Mouse (Mus musculus) cerebellum, adult 2 months (tissue): Measurements from ENCODE around the gene Pde4c. TPM values are rescaled to one million over a fixed set of nuclear protein-coding genes. Genes with fewer than 3 reads are reported as not detected.
A peak's percentile ranks its signal among the peaks of the same experiment; 100 is the strongest.

Experiments used
- DNase-seq, 2 experiments: peaks; one replicate each; pipeline ENCODE4 v3.0.0; 2021
- H3K27ac ChIP-seq: fragments of 200-500 bp; 2 replicates; pipeline ENCODE4 v1.5.1; 2012; ENCODE audit warnings: low read length, control low read depth, inconsistent platforms; ENCODE audit not compliant: insufficient read depth
- H3K27me3 ChIP-seq: fragments of 200-500 bp; 2 replicates; pipeline ENCODE4 v1.6.1; 2012; ENCODE audit warnings: inconsistent platforms, mild to moderate bottlenecking, low read length, moderate library complexity; ENCODE audit not compliant: control insufficient read depth, insufficient read depth
- H3K4me1 ChIP-seq: fragments of 200-500 bp; 2 replicates; pipeline ENCODE4 v1.6.1; 2011; ENCODE audit warnings: low read length; ENCODE audit not compliant: control insufficient read depth, insufficient read depth
- H3K4me3 ChIP-seq: fragments of 200-500 bp; replicated peaks from 2 replicates; pipeline ENCODE3; 2011; ENCODE audit warnings: mild to moderate bottlenecking, low read depth, low read length, control low read depth; ENCODE audit not compliant: insufficient read depth
- CTCF ChIP-seq: fragments of 200-500 bp; IDR thresholded peaks from 2 replicates; pipeline ENCODE4 v1.5.1; 2011; ENCODE audit warnings: low read depth, mild to moderate bottlenecking, control low read depth, low read length, moderate library complexity, borderline replicate concordance; ENCODE audit not compliant: insufficient read depth
- POLR2A ChIP-seq: fragments of 200-500 bp; IDR thresholded peaks from 2 replicates; pipeline ENCODE4 v1.6.1; 2011; ENCODE audit warnings: low read length, control low read depth, borderline replicate concordance; ENCODE audit not compliant: insufficient read depth
- WGBS: fragments of 180-500 bp; shearing (Covaris S2); methylation state at CpG from one replicate; pipeline ENCODE4 v1.1.7; 2018; 5-methylcytosine and 5-hydroxymethylcytosine counted together
- polyA plus RNA-seq: library from polyadenylated mRNA; depleted of rRNA; stranded (reverse); fragments of >200 nt; gene quantifications from 2 replicates; pipeline ENCODE4 v1.2.3, GENCODE M21; 2012

The Pde4c gene
- polyA plus RNA-seq, 1 experiment: 3.0 TPM

DNA sequence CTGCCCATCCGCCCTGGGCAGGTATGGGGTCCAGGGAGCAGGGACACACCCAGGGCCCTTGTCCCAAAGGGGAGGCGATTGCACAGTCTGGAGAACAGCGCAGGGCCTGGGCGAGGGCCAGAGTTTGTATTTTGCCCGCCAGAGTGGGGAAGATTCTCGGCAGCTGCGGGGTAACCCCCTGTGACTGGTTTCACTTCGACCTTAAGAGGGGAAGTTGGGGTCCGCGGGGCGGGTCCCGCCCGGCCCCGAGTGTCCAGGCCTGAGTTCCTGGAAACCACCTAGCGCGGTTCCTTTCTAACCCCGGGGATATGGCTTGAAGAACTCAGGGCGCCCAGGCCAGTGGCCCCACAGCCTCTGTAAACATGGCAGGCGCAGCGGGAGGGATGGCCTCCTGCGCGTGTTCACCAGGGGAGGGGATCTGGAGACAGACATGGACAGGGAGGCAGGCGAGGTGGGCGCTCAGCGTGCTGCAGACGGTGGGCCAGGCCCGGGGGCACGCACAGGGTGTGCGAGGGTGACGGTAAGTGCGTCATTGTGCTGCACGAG lies 44.8 kb downstream of the Pde4c start:
- Histone ChIP-seq H3K4me1 (peaks cover 35% of the 10 kb centered on the region), H3K4me3 (no peak overlapping the region), H3K27me3 (no peaks in the 10 kb centered on the region), H3K27ac (no peak overlapping the region)
- 91% methylated on average over 32 of the region's 32 CpGs for WGBS
- no peak for TF ChIP-seq POLR2A
- no peak for TF ChIP-seq CTCF
- DNase-seq: peak in 1 of 2 experiments; percentile 28

- H3K27me3 ChIP-seq: no peaks in the 10 kb centered on the region
- 82% methylated on average over 16 of the region's 16 CpGs for WGBS
- H3K27ac ChIP-seq: no peak overlapping the region
- H3K4me3 ChIP-seq: no peak overlapping the region
- peak in 1 of 2 experiments; percentile 37 for DNase-seq
- peaks cover 38% of the 10 kb centered on the region for H3K4me1 ChIP-seq
- no peak for TF ChIP-seq CTCF
- no peak for TF ChIP-seq POLR2A
Observed at GRCm38 (mm10) chr8:70768956-70769355, 45.4 kb downstream of the Pde4c start.

GRCm38 (mm10) chr8:70769359-70769758 lies 45.8 kb downstream of the Pde4c start:
- WGBS: 19% methylated on average over 26 of the region's 26 CpGs

DNA sequence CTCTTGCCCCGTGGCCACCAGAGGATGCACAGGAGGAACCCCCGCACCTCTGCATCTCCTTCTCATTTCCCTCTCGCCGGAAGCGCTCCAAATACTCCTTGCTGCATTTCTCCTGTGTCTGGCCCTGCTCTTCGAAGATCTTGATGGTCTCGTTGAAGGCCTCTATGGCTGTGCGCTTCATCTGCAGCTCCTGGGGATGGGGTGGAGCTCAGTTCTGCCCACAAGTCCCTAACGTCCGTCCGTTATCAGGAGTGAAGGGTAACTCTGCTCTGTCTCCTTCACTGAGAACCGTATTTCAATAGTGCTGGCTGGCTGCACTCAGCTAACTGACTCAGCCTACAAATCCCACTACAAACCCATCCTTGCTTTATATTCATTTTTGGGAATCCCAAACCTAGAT lies 46.3 kb downstream of the Pde4c start:
- WGBS: 89% methylated on average over 12 of the region's 12 CpGs
- DNase-seq: no peak
- Histone ChIP-seq H3K27ac (no peak overlapping the region), H3K4me1 (peaks cover 47% of the 10 kb centered on the region), H3K27me3 (no peaks in the 10 kb centered on the region), H3K4me3 (no peak overlapping the region)
- no peak for TF ChIP-seq POLR2A
- TF ChIP-seq CTCF: no peak

More at GRCm38 (mm10) chr8:70769359-70769758, 45.8 kb downstream of the Pde4c start:
- peak; percentile 91 to 94 for DNase-seq
- H3K27ac ChIP-seq: no peak overlapping the region
- H3K4me3 ChIP-seq: no peak overlapping the region
- TF ChIP-seq CTCF (peak; percentile 100), POLR2A (no peak)
- H3K4me1 ChIP-seq: peaks cover 42% of the 10 kb centered on the region
- no peaks in the 10 kb centered on the region for H3K27me3 ChIP-seq

DNA sequence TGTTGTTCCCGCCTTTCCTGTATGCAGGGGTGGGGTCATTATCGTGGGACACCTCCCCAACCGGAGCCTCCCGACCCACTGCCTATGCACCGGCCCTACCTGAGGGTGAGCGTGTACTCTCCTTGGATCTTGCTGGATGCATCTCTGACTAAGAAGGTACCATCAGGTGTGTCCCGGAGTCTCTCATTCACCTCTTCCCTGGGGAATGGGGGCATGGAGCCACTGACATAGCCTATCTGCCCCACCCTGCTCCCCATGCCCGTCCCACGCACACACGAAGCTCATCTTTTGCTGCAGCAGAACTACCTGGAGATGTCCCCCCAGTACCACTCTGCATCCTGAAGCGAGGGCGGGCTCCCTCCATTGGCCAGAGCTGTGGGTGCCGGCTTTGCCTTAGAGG lies 47.2 kb downstream of the Pde4c start:
- TF ChIP-seq POLR2A (no peak), CTCF (no peak)
- DNase-seq: no peak
- Histone ChIP-seq H3K27me3 (no peaks in the 10 kb centered on the region), H3K4me3 (no peak overlapping the region), H3K4me1 (peaks cover 53% of the 10 kb centered on the region), H3K27ac (no peak overlapping the region)
- WGBS: 95% methylated on average over 13 of the region's 13 CpGs

DNA sequence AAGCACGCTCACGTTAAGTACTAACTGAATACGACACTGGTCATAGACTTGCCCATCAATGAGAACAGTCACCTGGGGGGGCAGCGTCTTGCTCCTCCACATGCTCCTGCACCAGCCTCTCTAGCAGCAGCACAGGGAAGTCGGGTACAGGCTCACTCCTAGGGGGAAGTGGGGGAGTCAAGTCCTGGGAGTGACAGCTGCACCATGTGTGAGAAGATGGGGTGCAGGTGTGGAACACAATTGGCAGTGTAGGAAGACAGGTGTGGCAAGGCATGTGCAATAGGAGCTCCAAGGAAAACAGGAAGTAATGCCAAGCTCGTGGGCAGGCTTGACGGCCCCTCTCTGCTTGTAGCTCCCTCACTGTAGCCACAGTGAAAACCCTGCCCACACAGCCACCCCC lies 47.7 kb downstream of the Pde4c start:
- H3K27me3 ChIP-seq: no peaks in the 10 kb centered on the region
- no peak for TF ChIP-seq CTCF
- TF ChIP-seq POLR2A: no peak
- WGBS: 82% methylated on average over 7 of the region's 7 CpGs
- DNase-seq: no peak
- H3K27ac ChIP-seq: no peak overlapping the region
- H3K4me3 ChIP-seq: no peak overlapping the region
- H3K4me1 ChIP-seq: peaks cover 48% of the 10 kb centered on the region

- Histone ChIP-seq H3K27ac (no peak overlapping the region), H3K27me3 (no peaks in the 10 kb centered on the region), H3K4me1 (peaks cover 41% of the 10 kb centered on the region), H3K4me3 (no peak overlapping the region)
- WGBS: 78% methylated on average over 13 of the region's 13 CpGs
- TF ChIP-seq POLR2A: no peak
- no peak for TF ChIP-seq CTCF
- DNase-seq: peak in 1 of 2 experiments; percentile 18
Observed at GRCm38 (mm10) chr8:70772075-70772474, 48.6 kb downstream of the Pde4c start.

- peak in 1 of 2 experiments; percentile 38 for DNase-seq
- TF ChIP-seq POLR2A: no peak
- no peak for TF ChIP-seq CTCF
- no peak overlapping the region for H3K4me3 ChIP-seq
- peak overlapping the region; percentile 9; the same call in 1 of the 2 replicates for H3K27ac ChIP-seq
- H3K27me3 ChIP-seq: no peaks in the 10 kb centered on the region
- peaks cover 39% of the 10 kb centered on the region for H3K4me1 ChIP-seq
- WGBS: 42% methylated on average over 9 of the region's 9 CpGs
Observed at GRCm38 (mm10) chr8:70772890-70773289, 49.4 kb downstream of the Pde4c start.
